ENCODE assay signal across 9 mouse cellular contexts in genomic region chr11:3911440-3911839, GRCm38 (mm10). TPM values are rescaled to one million over a fixed set of nuclear protein-coding genes. Genes with fewer than 3 reads are reported as not detected.
DNase-seq lines count a peak whose midpoint lies in the region; ATAC-seq and TF ChIP-seq lines count a peak whose summit lies in the region.
"Not testable (repeated sequence)": the region's sequence is repeated elsewhere in the genome, so short reads cannot be mapped to it uniquely, and the experiment has no call there.
"Had no signal": no experiment of that assay in that cellular context is flagged by ENCODE, and none has a peak within 500 bp of the region (broad histone marks: within the 10 kb centered on the region; RNA-seq: fewer than 3 reads in every experiment).

No protein-coding gene starts in this region.

- 56% methylated on average over 6 of the region's 6 CpGs for WGBS in cerebellum, adult 2 months
- 90% methylated on average over 6 of the region's 6 CpGs for WGBS in forebrain, embryonic 13.5 days
- WGBS in heart, adult 2 months = 79% methylated on average over 6 of the region's 6 CpGs
- 90% methylated on average over 6 of the region's 6 CpGs for WGBS in hindbrain, embryonic 10.5 days
- 91% methylated on average over 6 of the region's 6 CpGs for WGBS in neural tube, embryonic 13.5 days

- H3K9ac ChIP-seq in forebrain, embryonic 13.5 days = peak overlapping the region; percentile 37; the same call in 1 of the 2 replicates
- not testable (repeated sequence) for H3K9ac ChIP-seq in heart, adult 2 months (ENCODE audit: low read depth, low read length)
- H3K9ac ChIP-seq in neural tube, embryonic 13.5 days = peak overlapping the region; percentile 49; the same call in 1 of the 2 replicates

- H3K27ac ChIP-seq in cerebellum, adult 2 months (ENCODE audit: insufficient read depth, low read length); forebrain, embryonic 13.5 days; hindbrain, embryonic 10.5 days; neural tube, embryonic 13.5 days (replicated peaks): not testable (repeated sequence)
- H3K27ac ChIP-seq in heart, adult 2 months = peak overlapping the region; percentile 8; the same call in 1 of the 2 replicates
- peak overlapping the region; percentile 90 for H3K27ac ChIP-seq in layer of hippocampus, adult 2 months

- H3K9me3 ChIP-seq in forebrain, embryonic 13.5 days (replicated peaks); hindbrain, embryonic 10.5 days; megakaryocyte, embryonic 14.5 days; neural tube, embryonic 13.5 days: not testable (repeated sequence)

- TF ChIP-seq CTCF in cerebellum, adult 2 months (IDR thresholded peaks at IDR 0.05; ENCODE audit: borderline replicate concordance, insufficient read depth, low read depth, low read length); heart, adult 2 months (IDR thresholded peaks at IDR 0.05); layer of hippocampus, adult 2 months (conservative IDR thresholded peaks at IDR 0.05): not testable (repeated sequence)

- not testable (repeated sequence) for DNase-seq in cerebellum, adult 2 months; heart, adult 2 months; hindbrain, embryonic 10.5 days (ENCODE audit: low spot score); layer of hippocampus, adult 2 months (ENCODE audit: low spot score in 2 of 2)

- H3K4me2 ChIP-seq in forebrain, embryonic 13.5 days = peak overlapping the region; percentile 91
- H3K4me2 ChIP-seq in neural tube, embryonic 13.5 days = peak overlapping the region; percentile 93

- not testable (repeated sequence) for TF ChIP-seq EP300 in heart, adult 2 months (IDR thresholded peaks at IDR 0.05; ENCODE audit: insufficient read depth, low read depth, low read length)

- H3K79me2 ChIP-seq in heart, adult 2 months (replicated peaks; ENCODE audit: control insufficient read depth, insufficient read depth, low read length) = not testable (repeated sequence)

- not testable (repeated sequence) for H3K27me3 ChIP-seq in cerebellum, adult 2 months (ENCODE audit: control insufficient read depth, insufficient read depth, low read length); forebrain, embryonic 13.5 days; heart, adult 2 months (ENCODE audit: control insufficient read depth, insufficient read depth, low read length); neural tube, embryonic 13.5 days
- H3K27me3 ChIP-seq in hindbrain, embryonic 10.5 days (ENCODE audit: insufficient read depth, poor library complexity, severe bottlenecking) = peaks cover 18% of the 10 kb centered on the region
- H3K27me3 ChIP-seq in megakaryocyte, embryonic 14.5 days (replicated peaks) = peaks cover 14% of the 10 kb centered on the region

- not testable (repeated sequence) for TF ChIP-seq POLR2A in cerebellum, adult 2 months (IDR thresholded peaks at IDR 0.05; ENCODE audit: borderline replicate concordance, insufficient read depth, low read length); heart, adult 2 months (IDR thresholded peaks at IDR 0.05; ENCODE audit: insufficient read depth, low read depth, low read length)

- peaks cover 32% of the 10 kb centered on the region for H3K4me1 ChIP-seq in cerebellum, adult 2 months (ENCODE audit: control insufficient read depth, insufficient read depth, low read length)
- H3K4me1 ChIP-seq in forebrain, embryonic 13.5 days = peaks cover 48% of the 10 kb centered on the region
- peaks cover 17% of the 10 kb centered on the region for H3K4me1 ChIP-seq in heart, adult 2 months (ENCODE audit: control insufficient read depth, insufficient read depth, low read length)
- H3K4me1 ChIP-seq in hindbrain, embryonic 10.5 days (replicated peaks) = peaks cover 58% of the 10 kb centered on the region
- peaks cover 77% of the 10 kb centered on the region for H3K4me1 ChIP-seq in megakaryocyte, embryonic 14.5 days
- peaks cover 69% of the 10 kb centered on the region for H3K4me1 ChIP-seq in neural tube, embryonic 13.5 days (replicated peaks)

- intact Hi-C loops in heart, adult 2 months (cut with DNase I) = loop anchor here (5.0 to 10.0 kb wide), 3 partner anchors 51 to 709 kb away; partner anchors contain the start of genes Eif4enif1 and Pes1

- peaks cover 13% of the 10 kb centered on the region for H3K36me3 ChIP-seq in forebrain, embryonic 13.5 days (ENCODE audit: poor library complexity, severe bottlenecking)
- not testable (repeated sequence) for H3K36me3 ChIP-seq in heart, adult 2 months (ENCODE audit: control insufficient read depth, insufficient read depth, low read length); neural tube, embryonic 13.5 days
- H3K36me3 ChIP-seq in hindbrain, embryonic 10.5 days = peaks cover 14% of the 10 kb centered on the region; the same call in 1 of the 2 replicates
- H3K36me3 ChIP-seq in megakaryocyte, embryonic 14.5 days (replicated peaks; ENCODE audit: low read length) = peaks cover 35% of the 10 kb centered on the region

- not testable (repeated sequence) for ATAC-seq in forebrain, embryonic 13.5 days; neural tube, embryonic 13.5 days (ENCODE audit: low read depth)

- H3K4me3 ChIP-seq in cerebellum, adult 2 months (replicated peaks; ENCODE audit: insufficient read depth, low read depth, low read length) = peak overlapping the region; percentile 28
- not testable (repeated sequence) for H3K4me3 ChIP-seq in forebrain, embryonic 13.5 days; heart, adult 2 months
- H3K4me3 ChIP-seq in hindbrain, embryonic 10.5 days = 0 out of 2 replicates have a peak overlapping the region, but pooled peaks have one; percentile 14
- H3K4me3 ChIP-seq in layer of hippocampus, adult 2 months = peak overlapping the region; percentile 76
- H3K4me3 ChIP-seq in megakaryocyte, embryonic 14.5 days (replicated peaks) = peak overlapping the region; percentile 83
- peak overlapping the region; percentile 64; the same call in 1 of the 2 replicates for H3K4me3 ChIP-seq in neural tube, embryonic 13.5 days

RNA-seq across cellular contexts. Expression of gene Slc35e4, which starts 3.0 kb away (rescaled TPM):
- polyA plus RNA-seq in cerebellum, adult 2 months (2012; rRNA removed) = 27.3 and 28.5 TPM in 2 replicates
- 6.7 and 8.2 TPM in 2 replicates for polyA plus RNA-seq in forebrain, embryonic 13.5 days (2015; fragmentation: Nextera tagmentation; extraction: Ambion mirVana)
- 1 to 10 TPM; 3.9 to 6.9 TPM for total RNA-seq in heart, adult 2 months (2021)
- 4.5 and 6.3 TPM in 2 replicates for polyA plus RNA-seq in heart, adult 2 months (2012; rRNA removed)
- 5.4 and 6.8 TPM in 2 replicates for polyA plus RNA-seq in hindbrain, embryonic 10.5 days (2016; fragmentation: Nextera tagmentation; extraction: Ambion mirVana)
- total RNA-seq in layer of hippocampus, adult 2 months (2021) = 10 to 100 TPM; 16.9 TPM
- polyA plus RNA-seq in megakaryocyte, embryonic 14.5 days (2012; ENCODE audit: insufficient read depth, low replicate concordance) = 11.8 and 25.3 TPM in 2 replicates
- 11.9 and 13.3 TPM in 2 replicates for polyA plus RNA-seq in neural tube, embryonic 13.5 days (2015; fragmentation: Nextera tagmentation; extraction: Ambion mirVana)

RNA-seq across cellular contexts. Expression of gene Dusp18, which starts 16.4 kb away (rescaled TPM):
- polyA plus RNA-seq in cerebellum, adult 2 months (2012; rRNA removed) = 5.4 and 5.7 TPM in 2 replicates
- polyA plus RNA-seq in forebrain, embryonic 13.5 days (2015; fragmentation: Nextera tagmentation; extraction: Ambion mirVana) = 28.4 and 35.7 TPM in 2 replicates
- total RNA-seq in heart, adult 2 months (2021) = 10 to 100 TPM; 32.6 to 47.8 TPM
- 29.1 and 52.6 TPM in 2 replicates for polyA plus RNA-seq in heart, adult 2 months (2012; rRNA removed)
- polyA plus RNA-seq in hindbrain, embryonic 10.5 days (2016; fragmentation: Nextera tagmentation; extraction: Ambion mirVana) = 19.9 and 23.4 TPM in 2 replicates
- total RNA-seq in layer of hippocampus, adult 2 months (2021) = 10 to 100 TPM; 24.6 to 26.0 TPM
- 0.70 TPM in 1 of 2 replicates, not detected in the other for polyA plus RNA-seq in megakaryocyte, embryonic 14.5 days (2012; ENCODE audit: insufficient read depth, low replicate concordance)
- 23.0 and 24.7 TPM in 2 replicates for polyA plus RNA-seq in neural tube, embryonic 13.5 days (2015; fragmentation: Nextera tagmentation; extraction: Ambion mirVana)

RNA-seq across cellular contexts. Expression of gene 4921536K21Rik, which starts 16.5 kb away (rescaled TPM):
- 0.29 and 0.36 TPM in 2 replicates for polyA plus RNA-seq in cerebellum, adult 2 months (2012; rRNA removed)
- polyA plus RNA-seq in forebrain, embryonic 13.5 days (2015; fragmentation: Nextera tagmentation; extraction: Ambion mirVana) = 0.75 and 0.97 TPM in 2 replicates
- total RNA-seq in heart, adult 2 months (2021) = under 1 TPM; 0.57 to 0.81 TPM
- 0.57 and 0.76 TPM in 2 replicates for polyA plus RNA-seq in heart, adult 2 months (2012; rRNA removed)
- polyA plus RNA-seq in hindbrain, embryonic 10.5 days (2016; fragmentation: Nextera tagmentation; extraction: Ambion mirVana) = 1.2 and 1.8 TPM in 2 replicates
- under 1 TPM; 0.39 to 0.41 TPM for total RNA-seq in layer of hippocampus, adult 2 months (2021)
- 0.15 TPM in 1 of 2 replicates, not detected in the other for polyA plus RNA-seq in megakaryocyte, embryonic 14.5 days (2012; ENCODE audit: insufficient read depth, low replicate concordance)
- 0.33 and 0.77 TPM in 2 replicates for polyA plus RNA-seq in neural tube, embryonic 13.5 days (2015; fragmentation: Nextera tagmentation; extraction: Ambion mirVana)
- total RNA-seq: monocyte, adult 5-6 weeks had no signal
- polyA plus RNA-seq: liver, embryonic 15.5 days had no signal

RNA-seq across cellular contexts. Expression of gene Tcn2, which starts 20.5 kb away (rescaled TPM):
- 28.0 and 31.7 TPM in 2 replicates for polyA plus RNA-seq in cerebellum, adult 2 months (2012; rRNA removed)
- 11.6 and 12.5 TPM in 2 replicates for polyA plus RNA-seq in forebrain, embryonic 13.5 days (2015; fragmentation: Nextera tagmentation; extraction: Ambion mirVana)
- total RNA-seq in heart, adult 2 months (2021) = 10 to 100 TPM; 41.3 to 42.9 TPM
- polyA plus RNA-seq in heart, adult 2 months (2012; rRNA removed) = 69.4 and 90.6 TPM in 2 replicates
- polyA plus RNA-seq in hindbrain, embryonic 10.5 days (2016; fragmentation: Nextera tagmentation; extraction: Ambion mirVana) = 31.6 and 34.7 TPM in 2 replicates
- 10 to 100 TPM; 18.5 to 19.4 TPM for total RNA-seq in layer of hippocampus, adult 2 months (2021)
- polyA plus RNA-seq in megakaryocyte, embryonic 14.5 days (2012; ENCODE audit: insufficient read depth, low replicate concordance) = 2.7 and 9.7 TPM in 2 replicates
- polyA plus RNA-seq in neural tube, embryonic 13.5 days (2015; fragmentation: Nextera tagmentation; extraction: Ambion mirVana) = 31.1 and 31.9 TPM in 2 replicates

RNA-seq across cellular contexts. Expression of gene Osbp2, which starts 47.7 kb away (rescaled TPM):
- polyA plus RNA-seq in cerebellum, adult 2 months (2012; rRNA removed) = 71.3 and 81.7 TPM in 2 replicates
- 5.9 and 6.6 TPM in 2 replicates for polyA plus RNA-seq in forebrain, embryonic 13.5 days (2015; fragmentation: Nextera tagmentation; extraction: Ambion mirVana)
- total RNA-seq in heart, adult 2 months (2021) = 10 to 100 TPM; 12.9 to 16.2 TPM
- 10.9 and 14.2 TPM in 2 replicates for polyA plus RNA-seq in heart, adult 2 months (2012; rRNA removed)
- 1.0 and 2.5 TPM in 2 replicates for polyA plus RNA-seq in hindbrain, embryonic 10.5 days (2016; fragmentation: Nextera tagmentation; extraction: Ambion mirVana)
- 10 to 100 TPM; 81.4 to 86.7 TPM for total RNA-seq in layer of hippocampus, adult 2 months (2021)
- 0.31 and 1.4 TPM in 2 replicates for polyA plus RNA-seq in megakaryocyte, embryonic 14.5 days (2012; ENCODE audit: insufficient read depth, low replicate concordance)
- 12.3 and 16.8 TPM in 2 replicates for polyA plus RNA-seq in neural tube, embryonic 13.5 days (2015; fragmentation: Nextera tagmentation; extraction: Ambion mirVana)
- total RNA-seq: monocyte, adult 5-6 weeks had no signal
